Mouse (Mus musculus) cerebellum, adult 9-11 months (tissue): ENCODE data around the gene Gm45062.
A peak's percentile ranks its signal among the peaks of the same experiment; 100 is the strongest.

Experiments
- DNase-seq: peaks from one replicate; pipeline ENCODE4 v3.0.0; 2022

The Gm45062 gene

DNA sequence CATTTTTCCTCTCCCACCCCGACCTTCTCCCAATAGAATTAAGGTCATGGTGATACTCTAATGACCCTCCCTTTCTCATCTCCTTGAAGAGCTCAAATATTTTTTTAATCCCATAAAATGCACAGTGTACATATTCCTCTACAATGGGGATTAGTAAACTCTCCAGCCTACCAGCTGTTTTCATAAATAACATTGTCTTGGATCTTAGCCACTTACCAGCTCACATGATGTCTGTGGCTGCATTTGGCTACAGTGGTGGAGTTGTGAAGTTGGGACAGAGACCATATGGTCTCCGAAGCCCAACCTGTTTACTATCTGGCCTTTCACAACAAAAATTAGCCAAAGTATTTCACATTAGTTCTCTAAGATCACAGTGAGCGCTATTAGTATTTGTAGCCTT is 111.4 kb downstream of the Gm45062 start:
- no peak for DNase-seq

DNA sequence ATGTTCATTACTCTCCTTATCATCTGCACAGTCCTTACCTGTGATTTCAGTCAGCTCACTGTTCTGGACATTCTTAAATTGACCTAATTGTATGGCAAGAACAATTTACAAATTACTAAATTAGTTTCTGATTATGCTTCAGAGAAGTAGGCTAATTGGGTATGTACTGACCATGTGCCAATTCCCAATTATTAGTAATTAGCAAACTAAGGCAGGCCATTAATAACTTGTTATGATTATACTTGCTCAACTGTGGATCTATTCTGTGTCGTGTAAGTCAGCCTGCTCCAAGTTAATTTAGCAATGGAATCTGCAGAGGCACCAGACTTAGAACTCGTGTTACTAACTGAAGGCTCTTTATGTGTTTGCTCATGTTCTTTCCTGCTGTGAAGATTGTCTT is 113.8 kb downstream of the Gm45062 start:
- DNase-seq = no peak

DNA sequence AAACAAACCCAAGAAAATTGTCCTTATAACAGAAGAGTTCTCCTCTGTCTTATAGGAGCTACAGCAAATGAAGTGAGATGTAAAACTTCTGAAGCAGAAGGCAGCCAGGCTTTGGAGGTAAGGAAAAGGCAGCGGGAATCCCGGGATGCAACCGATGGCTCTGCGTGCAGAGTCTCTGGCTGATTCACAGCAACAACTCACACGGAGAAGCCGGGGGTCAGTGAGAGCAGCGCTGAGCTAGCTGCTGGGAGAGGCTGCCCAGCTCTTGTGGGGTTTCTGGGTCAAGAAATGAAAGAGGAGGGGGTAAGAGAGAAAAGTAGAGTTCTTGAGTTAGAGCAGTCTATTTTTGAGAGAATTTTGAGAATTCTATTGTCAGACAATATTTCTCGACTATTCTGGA is 114.6 kb downstream of the Gm45062 start:
- DNase-seq = no peak

DNA sequence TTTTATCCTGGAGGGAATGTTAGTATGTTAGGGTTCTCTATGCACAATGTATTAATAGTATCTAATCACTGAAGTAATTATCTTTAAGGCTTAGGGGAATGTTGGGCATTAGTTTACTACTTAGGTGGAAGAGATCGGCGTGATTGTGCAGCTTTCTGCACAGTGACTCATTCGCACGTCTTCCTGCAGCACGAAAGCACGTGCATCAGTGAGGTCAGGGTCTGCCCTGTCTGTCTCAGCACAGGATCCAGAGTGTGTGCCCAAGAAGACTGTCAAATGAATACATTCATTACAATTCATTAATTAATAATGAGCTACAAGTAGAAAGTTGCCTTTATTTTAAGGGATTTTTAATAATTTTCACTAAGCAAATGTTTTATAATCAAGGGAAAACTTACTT is 115.0 kb downstream of the Gm45062 start:
- no peak for DNase-seq

DNA sequence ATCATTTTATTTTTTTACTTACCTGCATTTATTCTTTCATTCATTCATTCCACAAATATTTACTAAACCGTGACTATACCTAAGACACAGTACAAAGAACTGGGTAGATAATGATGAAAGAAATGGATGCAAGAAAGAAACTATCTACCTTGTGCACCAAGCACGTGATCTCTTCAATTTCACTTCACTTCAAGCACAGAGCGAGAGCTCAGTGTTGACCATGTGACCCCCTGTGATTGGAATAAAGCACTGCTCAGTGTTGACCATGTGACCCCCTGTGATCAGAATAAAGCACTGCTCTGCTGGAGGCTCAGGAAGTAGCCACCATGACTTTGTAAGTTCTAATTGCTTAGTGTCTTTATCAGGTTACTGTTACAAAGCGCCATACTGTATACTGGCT is 115.5 kb downstream of the Gm45062 start:
- no peak for DNase-seq

DNA sequence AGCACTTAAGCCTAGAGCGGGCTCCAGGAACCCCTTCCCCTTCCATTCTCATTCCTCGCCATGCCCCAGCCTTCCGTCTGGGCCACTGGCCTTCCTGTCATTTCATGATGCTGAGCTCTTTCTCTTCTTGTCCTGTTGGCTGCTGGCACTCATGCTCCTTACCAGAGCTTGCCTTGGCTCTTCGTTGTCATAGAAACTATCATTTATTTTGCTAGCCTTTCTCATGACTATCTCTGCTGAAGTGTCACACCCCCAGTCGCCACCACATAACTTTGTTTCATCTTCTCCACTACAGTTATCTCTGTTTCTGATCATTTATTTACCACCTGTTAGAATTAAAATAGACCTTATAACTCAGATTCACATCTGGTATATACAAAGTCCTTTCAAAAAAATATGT is 117.1 kb downstream of the Gm45062 start:
- DNase-seq = no peak

DNA sequence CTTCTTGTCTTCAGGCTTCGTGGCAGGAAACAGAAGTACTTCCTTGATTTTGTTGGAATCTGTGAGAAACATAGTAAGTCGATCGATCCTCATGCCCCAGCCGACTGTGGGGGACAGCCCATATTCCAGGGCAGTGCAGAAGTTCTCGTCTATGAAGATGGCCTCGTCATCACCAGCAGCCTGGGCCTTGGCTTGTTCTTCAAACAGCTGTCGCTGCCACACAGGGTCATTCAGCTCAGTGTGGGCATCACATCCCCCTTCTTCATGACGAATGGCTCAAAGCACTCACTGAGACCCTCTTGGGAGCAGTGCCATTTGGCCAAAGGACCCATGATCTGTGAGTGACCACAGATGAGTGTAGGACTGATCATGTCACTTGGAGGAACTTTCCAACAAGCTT is 118.4 kb downstream of the Gm45062 start:
- DNase-seq = no peak

DNA sequence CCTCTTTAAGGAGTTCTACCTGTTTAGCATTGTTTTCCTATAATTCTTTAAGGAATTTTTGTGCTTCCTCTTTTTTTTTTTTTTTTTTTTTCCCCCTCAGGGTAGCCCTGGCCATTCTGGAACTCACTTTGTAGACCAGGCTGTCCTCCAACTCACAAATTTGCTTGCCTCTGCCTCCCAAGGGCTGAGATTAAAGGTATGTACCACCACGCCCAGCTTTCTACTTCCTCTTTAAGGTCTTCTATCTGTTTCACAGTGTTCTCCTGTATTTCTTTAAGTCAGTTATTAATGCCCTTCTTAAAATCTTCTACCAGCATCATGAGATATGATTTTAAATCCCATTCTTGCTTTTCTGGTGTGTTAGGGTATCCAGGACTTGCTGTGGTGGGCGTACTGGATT is 130.1 kb downstream of the Gm45062 start:
- no peak for DNase-seq

DNA sequence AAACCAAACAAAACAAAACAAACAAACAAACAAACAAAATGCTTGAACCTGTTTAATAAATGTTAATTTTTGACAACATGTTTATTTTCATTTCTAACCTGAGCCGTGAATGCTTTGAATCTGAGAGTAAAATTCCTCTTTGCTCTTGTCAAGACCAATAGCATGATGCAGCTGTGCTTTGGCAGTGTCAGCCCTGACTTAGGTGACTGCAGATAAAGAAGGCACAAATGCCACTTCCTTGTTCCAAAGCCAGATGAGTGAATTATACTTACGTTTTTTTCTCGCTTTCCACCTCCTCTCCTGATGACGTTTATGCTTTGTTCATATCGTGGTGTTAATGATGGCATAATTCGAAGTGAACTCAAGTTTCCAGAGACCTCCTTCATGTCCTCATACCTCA is 131.0 kb downstream of the Gm45062 start:
- no peak for DNase-seq

DNA sequence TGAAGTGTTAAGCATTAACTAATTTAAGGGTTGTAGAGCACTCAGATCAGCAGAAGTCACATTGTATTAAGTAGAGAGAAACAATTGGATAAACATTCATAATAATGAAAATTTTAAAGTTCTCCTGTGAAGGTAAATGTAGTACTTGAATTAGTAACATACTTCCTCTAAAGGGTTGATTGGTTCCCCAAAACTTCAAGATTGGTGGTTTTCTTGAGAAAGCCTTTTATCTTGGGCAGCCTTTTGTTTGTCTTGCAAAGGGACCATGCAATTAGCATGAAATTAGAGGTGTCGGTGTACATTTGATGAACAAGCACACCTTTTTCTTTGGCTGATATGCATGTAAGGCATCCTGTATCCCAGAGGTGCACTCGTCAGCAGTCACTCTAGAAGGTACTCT is 131.7 kb downstream of the Gm45062 start:
- no peak for DNase-seq

DNA sequence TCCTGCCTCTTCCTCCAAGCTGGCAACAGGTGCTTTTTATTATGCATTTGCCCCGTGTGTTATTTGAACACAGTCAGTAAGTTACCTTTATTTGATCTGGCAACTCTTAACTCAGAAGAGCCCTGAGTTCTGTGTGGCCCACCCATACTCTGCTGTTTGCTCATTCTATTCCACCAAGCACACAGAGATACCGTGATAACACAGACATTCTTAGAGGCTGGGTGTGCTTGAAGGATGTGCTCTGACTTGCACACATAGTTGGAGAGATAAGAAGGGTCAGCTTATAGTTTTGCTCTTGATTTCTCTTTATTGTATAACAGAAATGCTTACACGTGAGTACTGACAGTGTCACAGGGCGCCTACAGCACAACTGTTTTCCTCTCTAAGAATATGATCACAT is 133.8 kb downstream of the Gm45062 start:
- no peak for DNase-seq

DNA sequence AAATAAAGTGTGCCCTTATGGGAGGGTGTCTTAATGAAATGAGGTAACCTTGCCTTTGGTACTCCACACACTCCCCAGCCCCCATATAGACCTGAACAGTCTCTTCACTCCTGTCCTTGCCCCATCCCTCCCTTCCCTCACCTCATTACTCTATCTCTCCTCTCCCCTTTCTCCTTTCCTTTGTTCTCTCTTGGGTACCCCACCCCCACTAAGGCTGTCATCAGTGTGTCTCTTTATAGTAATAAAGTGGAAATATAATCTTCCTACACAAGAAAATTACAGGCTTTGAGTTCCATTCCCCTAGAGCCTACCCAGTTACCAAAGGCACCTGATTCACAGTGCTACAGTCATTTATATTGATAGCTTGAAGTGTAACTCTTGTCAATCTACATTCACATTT is 134.8 kb downstream of the Gm45062 start:
- no peak for DNase-seq

DNA sequence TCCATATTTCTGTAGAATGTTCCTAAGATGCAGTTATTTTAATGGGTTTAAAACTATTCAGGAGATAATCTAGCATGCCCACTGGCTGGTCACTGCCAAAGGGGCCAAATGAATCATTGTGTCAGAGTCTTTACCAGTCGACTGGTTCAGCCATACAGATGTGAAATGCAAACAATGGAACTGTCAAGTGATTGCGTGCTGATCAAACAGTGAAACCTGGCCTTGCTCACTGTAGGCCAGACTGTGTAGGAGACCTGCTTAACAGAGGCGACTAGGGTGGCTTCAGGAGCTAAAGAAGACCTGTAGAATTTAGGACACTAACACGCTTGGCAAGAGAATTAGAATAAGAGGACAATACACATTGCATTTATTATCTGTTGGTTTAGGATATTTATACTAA is 135.8 kb downstream of the Gm45062 start:
- DNase-seq = no peak

DNA sequence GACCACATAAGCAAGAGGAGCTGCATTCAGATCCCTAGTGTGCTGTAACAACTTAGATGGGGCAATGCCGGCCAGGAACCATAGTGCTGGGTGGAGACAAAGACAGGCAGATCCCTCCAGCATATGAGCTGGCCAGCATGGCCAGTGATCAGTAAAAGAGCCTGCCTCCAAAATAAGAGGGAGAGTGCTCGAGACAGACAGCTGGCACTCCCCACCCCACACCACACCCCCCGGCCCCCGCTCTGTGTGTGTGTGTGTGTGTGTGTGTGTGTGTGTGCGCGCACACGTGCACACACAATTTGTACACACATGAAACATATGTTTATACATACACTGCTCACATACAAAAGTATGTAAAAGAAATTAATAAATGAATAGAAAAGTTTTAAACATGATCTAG is 138.0 kb downstream of the Gm45062 start:
- no peak for DNase-seq

DNA sequence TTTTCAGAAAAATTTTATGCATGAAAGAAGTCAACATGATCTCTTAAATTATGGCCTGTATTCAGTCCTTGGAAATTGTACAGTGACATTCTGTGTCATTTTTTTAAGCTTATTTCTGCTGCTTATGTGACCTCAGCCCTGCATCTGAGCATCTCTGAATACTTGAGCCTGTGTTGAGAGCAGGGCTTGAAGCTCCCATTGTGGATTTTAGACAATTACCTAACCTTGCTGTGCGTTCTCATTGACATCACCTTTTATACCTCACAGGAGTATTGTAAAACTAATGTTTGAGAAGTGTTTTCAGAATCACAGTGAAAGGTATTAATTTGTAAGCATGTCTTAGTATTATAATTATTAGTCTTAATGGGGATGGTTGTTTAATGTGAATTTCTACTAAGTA is 140.5 kb downstream of the Gm45062 start:
- DNase-seq = no peak

DNA sequence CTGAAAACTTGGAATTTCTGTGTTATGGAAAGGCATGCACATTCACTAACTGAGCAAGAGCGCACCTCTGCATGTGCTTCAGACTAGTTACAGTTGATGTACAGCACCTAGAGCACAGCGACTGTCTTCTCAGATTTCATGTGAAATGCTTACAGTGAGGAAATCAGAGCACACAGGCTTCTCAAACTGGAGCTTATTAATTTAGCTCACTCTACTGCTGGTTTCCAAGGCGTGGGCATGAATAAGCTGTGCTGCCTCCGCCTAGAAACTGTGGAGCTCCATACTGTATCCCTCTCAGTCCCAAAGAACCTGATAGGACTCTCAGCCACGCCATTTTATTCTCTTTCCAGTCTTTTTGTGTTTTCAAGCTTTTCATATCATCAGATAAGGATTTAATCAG is 143.9 kb downstream of the Gm45062 start:
- no peak for DNase-seq

DNA sequence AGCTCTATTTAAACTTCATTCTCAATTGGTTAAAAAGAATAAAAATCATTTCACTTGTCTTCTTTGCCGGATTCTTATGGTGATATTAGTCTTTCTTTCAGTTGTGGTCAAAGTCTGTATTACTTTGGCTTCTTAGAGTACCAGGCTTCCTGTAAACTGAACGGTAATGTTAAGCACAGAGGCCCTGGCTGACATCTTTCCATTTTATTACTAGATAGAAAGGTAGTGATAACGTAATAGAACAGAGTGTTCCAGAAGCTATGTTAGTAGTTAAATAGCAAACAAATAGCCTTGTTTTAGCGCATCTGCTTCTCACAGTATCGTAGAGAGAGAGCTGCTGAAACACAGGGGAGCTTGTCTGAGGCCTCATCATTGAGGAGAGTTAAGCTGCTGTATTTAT is 146.6 kb downstream of the Gm45062 start:
- DNase-seq = no peak

DNA sequence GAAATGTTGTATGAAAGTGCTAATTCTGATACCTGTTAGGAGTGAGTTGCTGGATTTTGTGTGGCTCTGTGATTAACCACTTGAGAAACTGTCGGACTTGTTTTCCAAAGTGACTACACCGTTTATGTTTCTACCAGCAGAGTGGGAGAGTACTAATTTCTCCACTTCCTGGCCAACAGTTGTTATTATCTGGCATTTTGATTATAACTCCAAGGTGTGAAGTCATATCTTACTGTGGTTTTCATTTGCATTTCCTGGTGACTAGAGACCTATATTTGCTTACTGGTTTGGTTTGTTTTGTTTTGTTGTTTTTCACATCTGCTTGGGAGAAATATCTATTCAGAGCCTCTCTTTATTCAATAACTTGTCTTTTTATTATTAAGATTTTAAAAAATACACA is 149.1 kb downstream of the Gm45062 start:
- no peak for DNase-seq

DNA sequence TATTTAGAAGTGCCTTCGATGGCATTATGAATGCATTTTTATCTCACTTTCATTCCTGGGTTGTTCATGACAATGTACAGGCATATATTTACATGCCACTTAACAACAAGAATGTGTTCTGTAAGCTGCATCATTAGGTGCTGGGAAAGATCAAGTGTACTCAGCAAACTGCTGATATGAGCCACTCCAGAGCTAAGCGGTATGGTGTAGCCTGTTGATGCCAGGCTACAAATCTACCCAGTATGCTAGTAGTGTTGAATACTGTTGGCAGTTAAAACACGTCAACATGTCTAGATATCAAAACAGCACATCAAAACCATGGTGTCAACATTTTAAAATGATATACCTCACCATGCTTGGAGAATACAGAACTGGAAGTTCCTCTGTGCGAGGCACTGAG is 150.6 kb downstream of the Gm45062 start:
- DNase-seq = no peak

DNA sequence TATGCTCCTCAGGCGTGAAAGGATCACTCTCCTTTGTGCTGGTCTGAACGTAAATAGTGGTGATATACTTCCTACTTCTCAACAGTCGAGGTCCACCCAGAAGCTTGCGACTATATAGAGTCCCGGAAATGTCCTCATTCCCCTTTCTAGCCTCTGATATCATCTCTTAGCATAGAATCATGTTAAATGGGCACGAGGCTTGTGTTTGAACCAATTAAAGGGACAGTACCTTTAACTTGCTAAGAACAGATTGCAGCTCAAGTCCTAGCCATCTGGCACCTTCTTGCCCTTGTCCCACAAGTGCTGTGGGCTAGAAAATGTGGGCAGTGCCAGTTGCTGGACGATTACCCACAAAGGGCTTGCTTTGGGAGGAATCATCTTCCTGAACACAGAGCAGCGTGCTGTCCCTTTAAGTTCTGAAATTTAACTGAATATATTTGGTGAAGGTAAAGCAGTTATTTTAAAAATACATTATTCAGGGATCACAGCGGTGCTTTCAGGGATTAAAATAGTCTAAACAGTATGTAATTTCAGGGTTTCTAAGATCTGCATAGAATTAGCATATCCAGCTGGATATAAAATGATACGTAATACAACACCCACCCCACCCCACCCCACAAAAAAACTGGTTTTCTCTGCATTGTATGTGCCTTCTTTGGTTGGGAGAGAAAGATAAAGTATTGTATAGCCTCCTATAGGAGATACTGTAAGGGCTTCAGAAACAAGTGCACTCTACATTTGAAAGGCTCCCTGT is 153.8 kb downstream of the Gm45062 start:
- peak; percentile 88 for DNase-seq

DNA sequence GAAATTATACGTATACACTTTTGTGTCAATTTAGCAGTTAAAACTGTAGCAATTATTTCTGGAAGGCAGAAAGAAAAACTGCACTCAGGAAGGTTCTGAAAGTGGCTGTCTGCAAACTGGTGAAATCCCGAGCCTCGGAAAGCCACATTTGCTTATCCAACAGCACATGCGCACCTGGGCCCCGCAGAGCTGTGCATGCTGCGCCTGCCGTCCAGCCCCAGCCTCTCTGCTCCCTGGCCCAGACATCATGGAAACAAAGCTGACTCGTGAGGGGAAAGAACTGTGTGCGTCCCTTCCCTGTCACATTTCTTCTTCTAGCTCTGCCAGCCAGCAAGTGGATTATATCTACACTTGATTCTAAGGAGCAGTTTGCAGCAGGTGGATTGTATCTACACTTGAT is 154.8 kb downstream of the Gm45062 start:
- DNase-seq = peak; percentile 67

DNA sequence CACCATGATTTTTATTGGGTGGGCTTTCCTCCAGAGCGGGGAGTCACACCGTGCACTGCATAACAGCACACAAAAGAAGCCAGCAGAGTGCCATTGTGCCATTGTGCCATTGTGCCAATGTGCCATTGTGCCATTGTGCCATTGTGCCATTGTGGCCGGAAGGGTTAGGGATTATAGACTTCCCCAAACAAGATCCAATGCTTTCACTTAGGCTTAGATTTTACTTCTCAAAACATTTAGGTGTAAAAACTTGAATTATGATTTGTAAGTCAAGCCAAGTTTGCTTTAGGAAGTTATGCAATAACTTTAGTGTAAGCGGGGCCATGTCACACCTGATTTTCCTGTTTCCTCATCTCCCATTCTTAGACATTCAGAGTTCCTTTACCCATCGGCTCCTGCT is 156.6 kb downstream of the Gm45062 start:
- DNase-seq = no peak

DNA sequence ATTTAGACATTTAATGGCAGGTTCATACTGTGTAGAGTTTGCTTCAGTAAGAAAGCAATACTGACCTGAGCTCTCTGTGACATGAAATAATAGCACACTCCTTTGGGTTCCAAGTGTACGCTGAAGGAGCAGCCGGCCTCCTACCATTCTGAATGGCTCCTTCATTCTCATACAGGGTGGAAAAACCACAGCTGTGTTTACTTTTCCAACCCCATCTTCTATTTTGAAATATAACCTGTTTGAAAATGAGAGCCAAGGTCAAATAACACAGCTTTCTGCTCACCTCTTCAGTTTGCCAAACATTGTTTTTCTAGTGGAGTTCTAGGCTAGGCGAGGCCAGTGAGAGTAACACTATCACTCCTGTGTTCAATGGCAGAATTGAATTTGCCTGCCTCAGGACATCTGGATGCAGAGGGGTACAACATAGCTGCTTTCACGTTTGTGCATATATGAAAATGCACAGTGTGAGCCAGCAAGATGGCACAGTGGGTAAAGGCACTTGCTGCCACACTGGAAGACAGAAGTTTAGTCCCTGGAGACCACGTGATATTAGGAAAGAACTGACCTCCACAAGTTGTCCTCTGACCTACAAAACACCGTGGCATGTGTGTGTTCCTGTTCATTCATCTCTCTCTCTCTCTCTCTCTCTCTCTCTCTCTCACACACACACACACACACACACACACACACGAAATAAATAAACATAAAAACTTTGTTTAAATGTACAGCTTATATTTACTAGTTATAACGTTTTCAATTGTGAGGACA is 157.7 kb downstream of the Gm45062 start:
- DNase-seq = no peak

DNA sequence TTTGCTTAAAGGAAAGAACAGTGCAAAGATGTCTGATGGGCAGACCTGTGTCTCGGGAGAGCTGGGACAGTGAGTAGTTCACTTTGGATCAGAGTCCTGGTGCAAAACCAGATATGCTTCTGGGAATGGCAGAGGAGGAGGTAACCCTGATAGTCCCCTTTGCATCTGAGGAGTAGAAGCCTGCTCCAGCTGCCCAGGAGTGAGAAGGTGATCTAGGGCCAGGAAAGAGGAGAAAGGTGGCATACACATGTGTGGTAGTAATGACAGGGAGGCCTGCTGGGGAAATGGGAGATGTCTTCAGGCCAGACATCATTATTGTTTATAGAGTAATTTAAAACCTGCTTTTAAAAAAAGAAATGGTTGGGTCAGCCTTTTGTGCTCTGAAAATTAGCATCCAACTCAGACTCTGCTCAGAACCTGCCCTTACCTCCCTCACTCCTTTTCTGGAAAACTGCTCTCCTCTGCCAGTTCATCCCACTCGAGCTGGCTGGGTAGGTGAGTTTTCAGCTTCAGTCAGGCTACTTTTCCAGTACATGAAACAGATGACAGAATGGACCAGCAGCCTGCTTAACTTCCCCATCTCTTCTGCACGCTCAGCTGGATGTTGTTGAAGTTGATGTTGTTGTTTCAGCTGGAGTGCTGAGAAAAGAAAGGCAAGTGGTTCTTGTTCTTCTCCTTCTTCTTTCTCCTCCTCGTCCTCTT is 160.4 kb downstream of the Gm45062 start:
- no peak for DNase-seq
